9 mouse cellular contexts compared by ENCODE assay signal in genomic region chr8:121950749-121951655, GRCm38 (mm10). TPM values are rescaled to one million over a fixed set of nuclear protein-coding genes. Genes with fewer than 3 reads are reported as not detected.
DNase-seq lines count a peak whose midpoint lies in the region; ATAC-seq and TF ChIP-seq lines count a peak whose summit lies in the region.
"Had no signal": no experiment of that assay in that cellular context is flagged by ENCODE, and none has a peak within 500 bp of the region (broad histone marks: within the 10 kb centered on the region; RNA-seq: fewer than 3 reads in every experiment).

No protein-coding gene starts in this region.

- TF ChIP-seq CTCF in E14TG2a.4 (conservative IDR thresholded peaks at IDR 0.05; ENCODE audit: low read length) = no peak

- peak overlapping the region; percentile 97 for H3K9ac ChIP-seq in forebrain, embryonic 11.5 days (ENCODE audit: low read length)
- H3K9ac ChIP-seq in lung, embryonic 15.5 days = peak overlapping the region; percentile 87

- H3K9me3 ChIP-seq in E14TG2a.4 (ENCODE audit: low read length) = no peaks in the 10 kb centered on the region
- no peaks in the 10 kb centered on the region for H3K9me3 ChIP-seq in forebrain, embryonic 11.5 days (ENCODE audit: control insufficient read depth, low read length)
- H3K9me3 ChIP-seq in lung, embryonic 15.5 days = no peaks in the 10 kb centered on the region

- DNase-seq in forebrain, embryonic 11.5 days (ENCODE audit: low spot score) = peak; percentile 77
- DNase-seq in heart, postnatal 14 days = peak; percentile 71 to 78
- DNase-seq in large intestine, adult 2 months (ENCODE audit: low read depth, low spot score) = peak; percentile 44
- peak; percentile 79 to 84 for DNase-seq in right cerebral cortex, postnatal 10 days (ENCODE audit: low spot score in 2 of 2)
- DNase-seq in urinary bladder, postnatal 25 days (ENCODE audit: low spot score) = peak; percentile 47

- peaks cover 77% of the 10 kb centered on the region for H3K4me1 ChIP-seq in E14TG2a.4 (replicated peaks; ENCODE audit: low read depth, low read length)
- peaks cover 11% of the 10 kb centered on the region for H3K4me1 ChIP-seq in brown adipose tissue, adult 24 weeks (ENCODE audit: control insufficient read depth, insufficient read depth, insufficient read length, low read length)
- peaks cover 19% of the 10 kb centered on the region for H3K4me1 ChIP-seq in forebrain, embryonic 11.5 days (replicated peaks; ENCODE audit: control insufficient read depth, insufficient read depth, low read length)
- H3K4me1 ChIP-seq in lung, embryonic 15.5 days = peaks cover 51% of the 10 kb centered on the region

- under 1% methylated on average over 67 of the region's 97 CpGs for WGBS in forebrain, embryonic 11.5 days
- 1% methylated on average over 97 of the region's 97 CpGs for WGBS in large intestine, adult 2 months
- under 1% methylated on average over 90 of the region's 97 CpGs for WGBS in lung, embryonic 15.5 days

- ATAC-seq in forebrain, embryonic 11.5 days (replicated peaks; ENCODE audit: low FRiP score) = peak; percentile 5; the same call in 1 of the 2 replicates
- ATAC-seq in lung, embryonic 15.5 days (ENCODE audit: borderline replicate concordance, extremely low read depth, low FRiP score, low TSS enrichment) = no peak

- H3K4me2 ChIP-seq in forebrain, embryonic 11.5 days (ENCODE audit: low read depth, low read length, severe bottlenecking) = peak overlapping the region; percentile 84
- H3K4me2 ChIP-seq in lung, embryonic 15.5 days = peak overlapping the region; percentile 75

- peak overlapping the region; percentile 98 for H3K4me3 ChIP-seq in E14TG2a.4 (replicated peaks; ENCODE audit: low read length)
- H3K4me3 ChIP-seq in brown adipose tissue, adult 24 weeks (ENCODE audit: insufficient read depth, low read depth, low read length) = peak overlapping the region; percentile 87
- peak overlapping the region; percentile 97 for H3K4me3 ChIP-seq in forebrain, embryonic 11.5 days (ENCODE audit: low read depth, low read length)
- H3K4me3 ChIP-seq in lung, embryonic 15.5 days = peak overlapping the region; percentile 62

- intact Hi-C loops in heart, postnatal 14 days (cut with DNase I) = no loop called here

- peaks cover 40% of the 10 kb centered on the region for H3K36me3 ChIP-seq in E14TG2a.4 (ENCODE audit: insufficient read depth, low read length)
- H3K36me3 ChIP-seq in forebrain, embryonic 11.5 days (ENCODE audit: control insufficient read depth, insufficient read depth, low read length) = no peaks in the 10 kb centered on the region; the same call in 1 of the 2 replicates
- peaks cover 22% of the 10 kb centered on the region; the same call in 1 of the 2 replicates for H3K36me3 ChIP-seq in lung, embryonic 15.5 days

- no peaks in the 10 kb centered on the region for H3K27me3 ChIP-seq in E14TG2a.4 (ENCODE audit: insufficient read depth, low read length)
- H3K27me3 ChIP-seq in forebrain, embryonic 11.5 days (ENCODE audit: control insufficient read depth, insufficient read depth, low read length) = no peaks in the 10 kb centered on the region
- H3K27me3 ChIP-seq in lung, embryonic 15.5 days = no peaks in the 10 kb centered on the region

- H3K27ac ChIP-seq in brown adipose tissue, adult 24 weeks (replicated peaks; ENCODE audit: low read depth, low read length) = peak overlapping the region; percentile 79
- H3K27ac ChIP-seq in forebrain, embryonic 11.5 days (ENCODE audit: low read depth, low read length) = peak overlapping the region; percentile 78
- H3K27ac ChIP-seq in lung, embryonic 15.5 days = peak overlapping the region; percentile 96

RNA-seq across cellular contexts. Expression of gene Banp, which starts 1.5 kb away (rescaled TPM):
- polyA plus RNA-seq in brown adipose tissue, adult 24 weeks (2012; ENCODE audit: insufficient read depth, insufficient read length, missing spikeins) = 2.6 and 11.8 TPM in 2 replicates
- 53.1 and 60.9 TPM in 2 replicates for polyA plus RNA-seq in forebrain, embryonic 11.5 days (2014; fragmentation: Nextera tagmentation; extraction: Ambion mirVana)
- total RNA-seq in heart, postnatal 14 days (2021) = 10 to 100 TPM; 16.0 to 24.5 TPM
- 28.3 and 35.3 TPM in 2 replicates for polyA plus RNA-seq in large intestine, adult 2 months (2012; rRNA removed)
- 40.2 and 50.4 TPM in 2 replicates for polyA plus RNA-seq in lung, embryonic 15.5 days (2015; fragmentation: Nextera tagmentation; extraction: Ambion mirVana)

RNA-seq across cellular contexts. Expression of gene Car5a, which starts 6.3 kb away (rescaled TPM):
- not detected in 2 replicates for polyA plus RNA-seq in brown adipose tissue, adult 24 weeks (2012; ENCODE audit: insufficient read depth, insufficient read length, missing spikeins)
- not detected in 2 replicates for polyA plus RNA-seq in forebrain, embryonic 11.5 days (2014; fragmentation: Nextera tagmentation; extraction: Ambion mirVana)
- total RNA-seq in heart, postnatal 14 days (2021) = not detected
- polyA plus RNA-seq in large intestine, adult 2 months (2012; rRNA removed) = 0.10 and 0.18 TPM in 2 replicates
- polyA plus RNA-seq in lung, embryonic 15.5 days (2015; fragmentation: Nextera tagmentation; extraction: Ambion mirVana) = not detected in 2 replicates
- total RNA-seq: gastrocnemius, postnatal 36 days had no signal

RNA-seq across cellular contexts. Expression of gene Slc7a5, which starts 43.5 kb away (rescaled TPM):
- polyA plus RNA-seq in brown adipose tissue, adult 24 weeks (2012; ENCODE audit: insufficient read depth, insufficient read length, missing spikeins) = 0.67 TPM in 1 of 2 replicates, not detected in the other
- 37.1 and 43.0 TPM in 2 replicates for polyA plus RNA-seq in forebrain, embryonic 11.5 days (2014; fragmentation: Nextera tagmentation; extraction: Ambion mirVana)
- total RNA-seq in heart, postnatal 14 days (2021) = 1 to 10 TPM; 6.7 to 7.0 TPM
- 16.8 and 19.3 TPM in 2 replicates for polyA plus RNA-seq in large intestine, adult 2 months (2012; rRNA removed)
- 14.8 and 15.5 TPM in 2 replicates for polyA plus RNA-seq in lung, embryonic 15.5 days (2015; fragmentation: Nextera tagmentation; extraction: Ambion mirVana)
